Mouse (Mus musculus): ENCODE measurements at regions not wholly inside any gene's neighbourhood (a gene's known extent, or its start where the extent isn't known, plus 50 kb on each side); places are given as distances from the start of the nearest gene placed in this dataset.

GRCm38 (mm10) chr1:161601167-161601566 lies 106.7 kb downstream of the Tnfsf18 start:
- TF ChIP-seq NRF1 (IDR thresholded peaks at IDR 0.05; ENCODE audit: insufficient read depth, low read depth, low read length, poor library complexity, severe bottlenecking): no peak
- no peak for TF ChIP-seq SMC3 (IDR thresholded peaks at IDR 0.05; ENCODE audit: low read depth, low read length)
- no peak for TF ChIP-seq CHD2 (IDR thresholded peaks at IDR 0.05; ENCODE audit: low read length)
- no peak for TF ChIP-seq MEF2A (IDR thresholded peaks at IDR 0.05; ENCODE audit: extremely low read depth, insufficient replicate concordance, low read depth, low read length, poor library complexity, severe bottlenecking)
- TF ChIP-seq USF1 (IDR thresholded peaks at IDR 0.05; ENCODE audit: low read depth, low read length): no peak
- TF ChIP-seq POLR2A (IDR thresholded peaks at IDR 0.05; ENCODE audit: control insufficient read depth in 1 of 2, insufficient read depth in 1 of 2, low read depth in 1 of 2, low read length in 2 of 2, poor library complexity in 1 of 2): no peak
- TF ChIP-seq HCFC1 (IDR thresholded peaks at IDR 0.05; ENCODE audit: low read depth, low read length): no peak
- no peak for TF ChIP-seq MAFK (IDR thresholded peaks at IDR 0.05; ENCODE audit: borderline replicate concordance, low read depth, low read length)
- TF ChIP-seq MXI1 (IDR thresholded peaks at IDR 0.05; ENCODE audit: low read depth, low read length): no peak
- no peak for TF ChIP-seq E2F4 (IDR thresholded peaks at IDR 0.05; ENCODE audit: borderline replicate concordance, low read depth, low read length)
- no peak overlapping the region for H3K9ac ChIP-seq (ENCODE audit: control insufficient read depth, low read depth, low read length, poor library complexity, severe bottlenecking)
- no peaks in the 10 kb centered on the region; a peak in 1 of 4 replicates for H3K27me3 ChIP-seq (ENCODE audit: control insufficient read depth in 1 of 2, insufficient read depth in 2 of 2, low read length in 2 of 2)
- no peak overlapping the region for H3K27ac ChIP-seq (ENCODE audit: control insufficient read depth, low read depth, low read length)
- no peak overlapping the region for H3K4me3 ChIP-seq (ENCODE audit: control insufficient read depth in 1 of 2, insufficient read depth in 1 of 2, low read depth in 2 of 2, low read length in 2 of 2)
- no peaks in the 10 kb centered on the region for H3K36me3 ChIP-seq (ENCODE audit: control insufficient read depth in 1 of 2, insufficient read depth in 2 of 2, low read length in 2 of 2)
- H3K79me2 ChIP-seq (ENCODE audit: control insufficient read depth, insufficient read depth, low read length, poor library complexity): no peaks in the 10 kb centered on the region
- no peaks in the 10 kb centered on the region for H3K9me3 ChIP-seq (replicated peaks; ENCODE audit: insufficient read depth, low read length)
- no peak for DNase-seq (ENCODE audit: low read depth, low spot score)
- H3K4me1 ChIP-seq (ENCODE audit: control insufficient read depth in 1 of 2, insufficient read depth in 2 of 2, low read length in 2 of 2): no peaks in the 10 kb centered on the region

- no peaks in the 10 kb centered on the region for H3K4me1 ChIP-seq (ENCODE audit: control insufficient read depth in 1 of 2, insufficient read depth in 2 of 2, low read length in 2 of 2)
- H3K27me3 ChIP-seq (ENCODE audit: control insufficient read depth in 1 of 2, insufficient read depth in 2 of 2, low read length in 2 of 2): no peaks in the 10 kb centered on the region; a peak in 1 of 4 replicates
- no peaks in the 10 kb centered on the region for H3K36me3 ChIP-seq (ENCODE audit: control insufficient read depth in 1 of 2, insufficient read depth in 2 of 2, low read length in 2 of 2)
- no peak overlapping the region for H3K27ac ChIP-seq (ENCODE audit: control insufficient read depth, low read depth, low read length)
- no peak for DNase-seq (ENCODE audit: low read depth, low spot score)
- TF ChIP-seq MEF2A (IDR thresholded peaks at IDR 0.05; ENCODE audit: extremely low read depth, insufficient replicate concordance, low read depth, low read length, poor library complexity, severe bottlenecking): no peak
- no peak for TF ChIP-seq MYC (IDR thresholded peaks at IDR 0.05; ENCODE audit: low read depth, low read length)
- no peak for TF ChIP-seq CHD2 (IDR thresholded peaks at IDR 0.05; ENCODE audit: low read length)
- TF ChIP-seq JUND (IDR thresholded peaks at IDR 0.05; ENCODE audit: low read depth, low read length): no peak
- no peak for TF ChIP-seq CTCF (IDR thresholded peaks at IDR 0.05 in 2 of 3, conservative IDR thresholded peaks at IDR 0.05 in 1 of 3; ENCODE audit: control insufficient read depth in 1 of 3, insufficient read depth in 1 of 3, low read depth in 2 of 3, low read length in 3 of 3, poor library complexity in 1 of 3, severe bottlenecking in 1 of 3)
- TF ChIP-seq MAX (IDR thresholded peaks at IDR 0.05; ENCODE audit: low read length): no peak
- TF ChIP-seq POLR2A (IDR thresholded peaks at IDR 0.05; ENCODE audit: control insufficient read depth in 1 of 2, insufficient read depth in 1 of 2, low read depth in 1 of 2, low read length in 2 of 2, poor library complexity in 1 of 2): no peak
- H3K9me3 ChIP-seq (replicated peaks; ENCODE audit: insufficient read depth, low read length): no peaks in the 10 kb centered on the region
- no peak overlapping the region for H3K4me3 ChIP-seq (ENCODE audit: control insufficient read depth in 1 of 2, insufficient read depth in 1 of 2, low read depth in 2 of 2, low read length in 2 of 2)
- no peaks in the 10 kb centered on the region for H3K79me2 ChIP-seq (ENCODE audit: control insufficient read depth, insufficient read depth, low read length, poor library complexity)
- H3K9ac ChIP-seq (ENCODE audit: control insufficient read depth, low read depth, low read length, poor library complexity, severe bottlenecking): no peak overlapping the region
These were observed 103.7 kb downstream of the Tnfsf18 start for GRCm38 (mm10) chr1:161598167-161598566.

GRCm38 (mm10) chr1:161576530-161576929 lies 82.1 kb downstream of the Tnfsf18 start:
- no peaks in the 10 kb centered on the region; a peak in 1 of 4 replicates for H3K27me3 ChIP-seq (ENCODE audit: control insufficient read depth in 1 of 2, insufficient read depth in 2 of 2, low read length in 2 of 2)
- no peak overlapping the region for H3K4me3 ChIP-seq (ENCODE audit: control insufficient read depth in 1 of 2, insufficient read depth in 1 of 2, low read depth in 2 of 2, low read length in 2 of 2)
- no peaks in the 10 kb centered on the region for H3K79me2 ChIP-seq (ENCODE audit: control insufficient read depth, insufficient read depth, low read length, poor library complexity)
- H3K36me3 ChIP-seq (ENCODE audit: control insufficient read depth in 1 of 2, insufficient read depth in 2 of 2, low read length in 2 of 2): no peaks in the 10 kb centered on the region
- H3K27ac ChIP-seq (ENCODE audit: control insufficient read depth, low read depth, low read length): no peak overlapping the region
- H3K9me3 ChIP-seq (replicated peaks; ENCODE audit: insufficient read depth, low read length): no peaks in the 10 kb centered on the region
- no peaks in the 10 kb centered on the region for H3K4me1 ChIP-seq (ENCODE audit: control insufficient read depth in 1 of 2, insufficient read depth in 2 of 2, low read length in 2 of 2)
- H3K9ac ChIP-seq (ENCODE audit: control insufficient read depth, low read depth, low read length, poor library complexity, severe bottlenecking): no peak overlapping the region
- DNase-seq (ENCODE audit: low read depth, low spot score): no peak
- TF ChIP-seq TCF12 (IDR thresholded peaks at IDR 0.05; ENCODE audit: low read depth, low read length) (no peak), MYB (IDR thresholded peaks at IDR 0.05; ENCODE audit: low read depth, low read length) (no peak), UBTF (IDR thresholded peaks at IDR 0.05; ENCODE audit: borderline replicate concordance, insufficient read depth, low read depth, low read length) (no peak), MAFK (IDR thresholded peaks at IDR 0.05; ENCODE audit: borderline replicate concordance, low read depth, low read length) (no peak), CTCF (IDR thresholded peaks at IDR 0.05 in 2 of 3, conservative IDR thresholded peaks at IDR 0.05 in 1 of 3; ENCODE audit: control insufficient read depth in 1 of 3, insufficient read depth in 1 of 3, low read depth in 2 of 3, low read length in 3 of 3, poor library complexity in 1 of 3, severe bottlenecking in 1 of 3) (no peak), NRF1 (IDR thresholded peaks at IDR 0.05; ENCODE audit: insufficient read depth, low read depth, low read length, poor library complexity, severe bottlenecking) (no peak), TAL1 (IDR thresholded peaks at IDR 0.05; ENCODE audit: low read length) (no peak), CHD2 (IDR thresholded peaks at IDR 0.05; ENCODE audit: low read length) (no peak), RAD21 (IDR thresholded peaks at IDR 0.05; ENCODE audit: low read depth, low read length) (no peak), ZKSCAN1 (IDR thresholded peaks at IDR 0.05; ENCODE audit: low read depth, low read length) (no peak), GABPA (IDR thresholded peaks at IDR 0.05; ENCODE audit: low read depth, low read length) (no peak), NELFE (IDR thresholded peaks at IDR 0.05; ENCODE audit: low read depth, low read length) (no peak), E2F4 (IDR thresholded peaks at IDR 0.05; ENCODE audit: borderline replicate concordance, low read depth, low read length) (no peak), GATA1 (IDR thresholded peaks at IDR 0.05; ENCODE audit: low read depth, low read length) (no peak), MAX (IDR thresholded peaks at IDR 0.05; ENCODE audit: low read length) (no peak), KAT2A (conservative IDR thresholded peaks at IDR 0.05; ENCODE audit: low read depth, low read length) (no peak), JUND (IDR thresholded peaks at IDR 0.05; ENCODE audit: low read depth, low read length) (no peak), MYC (IDR thresholded peaks at IDR 0.05; ENCODE audit: low read depth, low read length) (no peak)

All from MEL (cell line).